Mouse (Mus musculus): ENCODE measurements at regions not wholly inside any gene's neighbourhood (a gene's known extent, or its start where the extent isn't known, plus 50 kb on each side); places are given as distances from the start of the nearest gene placed in this dataset.

- no peaks in the 10 kb centered on the region for H3K36me3 ChIP-seq (ENCODE audit: control insufficient read depth, insufficient read depth, low read length)
- H3K4me2 ChIP-seq (replicated peaks; ENCODE audit: low read depth, low read length): no peak overlapping the region
- no peak overlapping the region for H3K27ac ChIP-seq (ENCODE audit: low read length)
- no peak overlapping the region for H3K4me3 ChIP-seq (ENCODE audit: low read depth, low read length)
- H3K4me1 ChIP-seq (ENCODE audit: control insufficient read depth, insufficient read depth, low read length): no peaks in the 10 kb centered on the region
- no peak overlapping the region for H3K9ac ChIP-seq (replicated peaks; ENCODE audit: low read depth, low read length)
- no peaks in the 10 kb centered on the region for H3K27me3 ChIP-seq (ENCODE audit: control insufficient read depth, insufficient read depth, low read length)
- no peak for ATAC-seq (ENCODE audit: insufficient number of reproducible peaks, insufficient read depth, low FRiP score, low read depth)
- H3K9me3 ChIP-seq (ENCODE audit: control insufficient read depth, low read depth, low read length): no peaks in the 10 kb centered on the region
- 71% methylated on average over 6 of the region's 6 CpGs for WGBS
Measured at GRCm38 (mm10) chr2:159250993-159251665, 456.5 kb downstream of the Dhx35 start.

- Histone ChIP-seq H3K27ac (ENCODE audit: low read length) (no peak overlapping the region), H3K9me3 (ENCODE audit: control insufficient read depth, low read depth, low read length) (no peaks in the 10 kb centered on the region), H3K4me3 (ENCODE audit: low read depth, low read length) (no peak overlapping the region), H3K4me1 (ENCODE audit: control insufficient read depth, insufficient read depth, low read length) (peaks cover 8% of the 10 kb centered on the region; the same call in 1 of the 2 replicates), H3K27me3 (ENCODE audit: control insufficient read depth, insufficient read depth, low read length) (no peaks in the 10 kb centered on the region), H3K9ac (replicated peaks; ENCODE audit: low read depth, low read length) (no peak overlapping the region), H3K36me3 (ENCODE audit: control insufficient read depth, insufficient read depth, low read length) (no peaks in the 10 kb centered on the region), H3K4me2 (replicated peaks; ENCODE audit: low read depth, low read length) (no peak overlapping the region)
- WGBS: 47% methylated on average over 10 of the region's 10 CpGs
- ATAC-seq (ENCODE audit: insufficient number of reproducible peaks, insufficient read depth, low FRiP score, low read depth): no peak
Measured at GRCm38 (mm10) chr2:159270221-159271080, 475.8 kb downstream of the Dhx35 start.

GRCm38 (mm10) chr2:159278896-159279295 lies 484.3 kb downstream of the Dhx35 start:
- no peak for ATAC-seq (ENCODE audit: insufficient number of reproducible peaks, insufficient read depth, low FRiP score, low read depth)
- WGBS: 18% methylated on average over 2 of the region's 2 CpGs
- Histone ChIP-seq H3K9me3 (ENCODE audit: control insufficient read depth, low read depth, low read length) (no peaks in the 10 kb centered on the region), H3K4me1 (ENCODE audit: control insufficient read depth, insufficient read depth, low read length) (no peaks in the 10 kb centered on the region; the same call in 1 of the 2 replicates), H3K4me3 (ENCODE audit: low read depth, low read length) (no peak overlapping the region), H3K27ac (ENCODE audit: low read length) (no peak overlapping the region), H3K36me3 (ENCODE audit: control insufficient read depth, insufficient read depth, low read length) (no peaks in the 10 kb centered on the region), H3K27me3 (ENCODE audit: control insufficient read depth, insufficient read depth, low read length) (no peaks in the 10 kb centered on the region), H3K9ac (replicated peaks; ENCODE audit: low read depth, low read length) (no peak overlapping the region), H3K4me2 (replicated peaks; ENCODE audit: low read depth, low read length) (no peak overlapping the region)

GRCm38 (mm10) chr2:159281558-159282320 lies 487.1 kb downstream of the Dhx35 start:
- no peaks in the 10 kb centered on the region for H3K9me3 ChIP-seq (ENCODE audit: control insufficient read depth, low read depth, low read length)
- H3K27me3 ChIP-seq (ENCODE audit: control insufficient read depth, insufficient read depth, low read length): no peaks in the 10 kb centered on the region
- H3K27ac ChIP-seq (ENCODE audit: low read length): no peak overlapping the region
- no peak overlapping the region for H3K4me2 ChIP-seq (replicated peaks; ENCODE audit: low read depth, low read length)
- WGBS: 77% methylated on average over 8 of the region's 8 CpGs
- peaks cover 5% of the 10 kb centered on the region; the same call in 1 of the 2 replicates for H3K4me1 ChIP-seq (ENCODE audit: control insufficient read depth, insufficient read depth, low read length)
- H3K4me3 ChIP-seq (ENCODE audit: low read depth, low read length): no peak overlapping the region
- no peaks in the 10 kb centered on the region for H3K36me3 ChIP-seq (ENCODE audit: control insufficient read depth, insufficient read depth, low read length)
- H3K9ac ChIP-seq (replicated peaks; ENCODE audit: low read depth, low read length): no peak overlapping the region
- ATAC-seq (ENCODE audit: insufficient number of reproducible peaks, insufficient read depth, low FRiP score, low read depth): no peak

GRCm38 (mm10) chr2:159284100-159284499 lies 489.5 kb downstream of the Dhx35 start:
- Histone ChIP-seq H3K27me3 (ENCODE audit: control insufficient read depth, insufficient read depth, low read length) (no peaks in the 10 kb centered on the region), H3K9me3 (ENCODE audit: control insufficient read depth, low read depth, low read length) (no peaks in the 10 kb centered on the region), H3K4me3 (ENCODE audit: low read depth, low read length) (no peak overlapping the region), H3K36me3 (ENCODE audit: control insufficient read depth, insufficient read depth, low read length) (no peaks in the 10 kb centered on the region), H3K4me1 (ENCODE audit: control insufficient read depth, insufficient read depth, low read length) (0 out of 2 replicates have a peak, but pooled peaks cover 5% of the 10 kb centered on the region), H3K4me2 (replicated peaks; ENCODE audit: low read depth, low read length) (no peak overlapping the region), H3K9ac (replicated peaks; ENCODE audit: low read depth, low read length) (no peak overlapping the region), H3K27ac (ENCODE audit: low read length) (no peak overlapping the region)
- no peak for ATAC-seq (ENCODE audit: insufficient number of reproducible peaks, insufficient read depth, low FRiP score, low read depth)
- WGBS: 58% methylated on average over 5 of the region's 5 CpGs

GRCm38 (mm10) chr2:159284525-159285189 lies 490.1 kb downstream of the Dhx35 start:
- 0 out of 2 replicates have a peak, but pooled peaks cover 5% of the 10 kb centered on the region for H3K4me1 ChIP-seq (ENCODE audit: control insufficient read depth, insufficient read depth, low read length)
- no peaks in the 10 kb centered on the region for H3K9me3 ChIP-seq (ENCODE audit: control insufficient read depth, low read depth, low read length)
- H3K27me3 ChIP-seq (ENCODE audit: control insufficient read depth, insufficient read depth, low read length): no peaks in the 10 kb centered on the region
- no peak overlapping the region for H3K27ac ChIP-seq (ENCODE audit: low read length)
- H3K4me3 ChIP-seq (ENCODE audit: low read depth, low read length): no peak overlapping the region
- no peak overlapping the region for H3K9ac ChIP-seq (replicated peaks; ENCODE audit: low read depth, low read length)
- 0 out of 2 replicates have a peak, but pooled peaks have one; percentile 23 for ATAC-seq (ENCODE audit: insufficient number of reproducible peaks, insufficient read depth, low FRiP score, low read depth)
- H3K4me2 ChIP-seq (replicated peaks; ENCODE audit: low read depth, low read length): no peak overlapping the region
- 38% methylated on average over 8 of the region's 8 CpGs for WGBS
- no peaks in the 10 kb centered on the region for H3K36me3 ChIP-seq (ENCODE audit: control insufficient read depth, insufficient read depth, low read length)

- Histone ChIP-seq H3K9me3 (ENCODE audit: control insufficient read depth, low read depth, low read length) (no peaks in the 10 kb centered on the region), H3K27ac (ENCODE audit: low read length) (no peak overlapping the region), H3K27me3 (ENCODE audit: control insufficient read depth, insufficient read depth, low read length) (no peaks in the 10 kb centered on the region), H3K4me1 (ENCODE audit: control insufficient read depth, insufficient read depth, low read length) (0 out of 2 replicates have a peak, but pooled peaks cover 5% of the 10 kb centered on the region), H3K9ac (replicated peaks; ENCODE audit: low read depth, low read length) (no peak overlapping the region), H3K4me3 (ENCODE audit: low read depth, low read length) (no peak overlapping the region), H3K4me2 (replicated peaks; ENCODE audit: low read depth, low read length) (no peak overlapping the region), H3K36me3 (ENCODE audit: control insufficient read depth, insufficient read depth, low read length) (no peaks in the 10 kb centered on the region)
- no peak for ATAC-seq (ENCODE audit: insufficient number of reproducible peaks, insufficient read depth, low FRiP score, low read depth)
- 46% methylated on average over 6 of the region's 6 CpGs for WGBS
Measured at GRCm38 (mm10) chr2:159287996-159288563, 493.5 kb downstream of the Dhx35 start.

All from stomach, embryonic 14.5 days (tissue).